Mouse (Mus musculus) CH12.LX (cell line): ENCODE measurements at regions not wholly inside any gene's neighbourhood (a gene's known extent, or its start where the extent isn't known, plus 50 kb on each side); places are given as distances from the start of the nearest gene placed in this dataset.

Experiments used
- DNase-seq: peaks from one replicate; pipeline ENCODE4 v3.0.0-alpha.2; 2013; ENCODE audit errors: extremely low read depth
- H3K27ac ChIP-seq: 2 replicates; pipeline ENCODE4 v1.5.1; 2012; ENCODE audit warnings: low read depth, mild to moderate bottlenecking, control low read depth, moderate library complexity; ENCODE audit not compliant: insufficient read depth
- H3K27me3 ChIP-seq: replicated peaks from 2 replicates; pipeline ENCODE3; 2012; ENCODE audit warnings: inconsistent platforms
- H3K36me3 ChIP-seq, 2 experiments: replicated peaks in 1 of 2; 2 replicates each; pipeline versions ENCODE3 to v1.6.1; 2012; ENCODE audit warnings: inconsistent platforms in 1 of 2, low read length in 1 of 2, mild to moderate bottlenecking in 1 of 2, mixed read lengths in 1 of 2, moderate library complexity in 1 of 2; ENCODE audit not compliant: control insufficient read depth in 1 of 2, insufficient read depth in 1 of 2
- H3K4me1 ChIP-seq, 2 experiments: 2 replicates each; pipeline ENCODE4 v1.6.1; 2012; ENCODE audit warnings: inconsistent platforms in 1 of 2, moderate library complexity in 1 of 2; ENCODE audit not compliant: insufficient read depth in 2 of 2, control insufficient read depth in 1 of 2
- H3K4me2 ChIP-seq: 2 replicates; pipeline ENCODE4 v1.6.1; 2012; ENCODE audit warnings: low read depth, mild to moderate bottlenecking, control low read depth; ENCODE audit not compliant: poor library complexity, insufficient read depth, severe bottlenecking
- H3K4me3 ChIP-seq, 3 experiments: fragments of 150-350 bp in 1 of 3; sonication (generic) in 1 of 3; replicated peaks in 1 of 3; 2 replicates each; pipeline versions ENCODE3 to v1.5.1; 2011 to 2012; ENCODE audit warnings: low read depth in 2 of 3, low read length in 2 of 3, mild to moderate bottlenecking in 2 of 3, moderate library complexity in 2 of 3, control low read depth in 1 of 3, improper control_type of control experiment in 1 of 3, inconsistent platforms in 1 of 3, mixed read lengths in 1 of 3; ENCODE audit not compliant: poor library complexity in 1 of 3
- H3K79me2 ChIP-seq: replicated peaks from 2 replicates; pipeline ENCODE4 v1.6.1; 2012; ENCODE audit warnings: mild to moderate bottlenecking, moderate library complexity; ENCODE audit not compliant: control insufficient read depth, poor library complexity, insufficient read depth, severe bottlenecking; ENCODE audit errors: extremely low read depth
- H3K9ac ChIP-seq: 2 replicates; pipeline ENCODE4 v1.6.1; 2012; ENCODE audit warnings: low read depth, mild to moderate bottlenecking, control low read depth, moderate library complexity; ENCODE audit not compliant: insufficient read depth
- H3K9me3 ChIP-seq: replicated peaks from 2 replicates; pipeline ENCODE3; 2012; ENCODE audit warnings: low read length, inconsistent platforms, mixed read lengths
- BHLHE40 ChIP-seq: IDR thresholded peaks from 2 replicates; pipeline ENCODE4 v1.6.1; 2011; ENCODE audit warnings: mild to moderate bottlenecking, low read depth, low read length, improper control_type of control experiment
- CHD1 ChIP-seq: IDR thresholded peaks from 2 replicates; pipeline ENCODE4 v1.6.1; 2012; ENCODE audit warnings: low read depth, low read length, improper control_type of control experiment, inconsistent platforms
- ELF1 ChIP-seq: IDR thresholded peaks from 2 replicates; pipeline ENCODE4 v1.6.1; 2014; ENCODE audit warnings: low read depth, mild to moderate bottlenecking, inconsistent platforms, low read length, improper control_type of control experiment
- EP300 ChIP-seq: IDR thresholded peaks from 2 replicates; pipeline ENCODE4 v1.6.1; 2011; ENCODE audit warnings: low read length, improper control_type of control experiment
- JUN ChIP-seq: IDR thresholded peaks from 2 replicates; pipeline ENCODE4 v1.6.1; 2011; ENCODE audit warnings: low read depth, mild to moderate bottlenecking, low read length, improper control_type of control experiment, moderate library complexity; ENCODE audit not compliant: insufficient read depth
- KAT2A ChIP-seq: IDR thresholded peaks from 2 replicates; pipeline ENCODE4 v1.6.1; 2012; ENCODE audit warnings: low read length, improper control_type of control experiment, inconsistent platforms; ENCODE audit not compliant: insufficient replicate concordance
- MEF2A ChIP-seq: IDR thresholded peaks from 2 replicates; pipeline ENCODE4 v1.6.1; 2014; ENCODE audit warnings: low read depth, mild to moderate bottlenecking, inconsistent platforms, low read length, improper control_type of control experiment, borderline replicate concordance
- MYC ChIP-seq: IDR thresholded peaks from 2 replicates; pipeline ENCODE4 v1.6.1; 2011; ENCODE audit warnings: low read depth, mild to moderate bottlenecking, improper control_type of control experiment, low read length
- NELFE ChIP-seq: IDR thresholded peaks from 2 replicates; pipeline ENCODE4 v1.6.1; 2011; ENCODE audit warnings: low read depth, low read length, improper control_type of control experiment
- PAX5 ChIP-seq: IDR thresholded peaks from 2 replicates; pipeline ENCODE4 v1.6.1; 2012; ENCODE audit warnings: low read length, inconsistent platforms, mixed read lengths
- POLR2A ChIP-seq: IDR thresholded peaks from 2 replicates; pipeline ENCODE4 v1.6.1; 2011; ENCODE audit warnings: low read depth, mild to moderate bottlenecking, improper control_type of control experiment, low read length
- RAD21 ChIP-seq: IDR thresholded peaks from 2 replicates; pipeline ENCODE4 v1.6.1; 2011; ENCODE audit warnings: low read depth, mild to moderate bottlenecking, low read length, improper control_type of control experiment, moderate library complexity
- TBP ChIP-seq: conservative IDR thresholded peaks from 2 replicates; pipeline ENCODE4 v1.6.1; 2011; ENCODE audit warnings: low read depth, low read length, improper control_type of control experiment
- TCF12 ChIP-seq: IDR thresholded peaks from 2 replicates; pipeline ENCODE4 v1.6.1; 2014; ENCODE audit warnings: low read depth, mild to moderate bottlenecking, inconsistent platforms, low read length, improper control_type of control experiment
- USF1 ChIP-seq: IDR thresholded peaks from 2 replicates; pipeline ENCODE4 v1.6.1; 2014; ENCODE audit warnings: low read depth, mild to moderate bottlenecking, inconsistent platforms, low read length, improper control_type of control experiment
- USF2 ChIP-seq: conservative IDR thresholded peaks from 2 replicates; pipeline ENCODE4 v1.6.1; 2011; ENCODE audit warnings: low read depth, low read length, improper control_type of control experiment
- dilution Hi-C: fragments of 300-500 bp; cut with MboI; formaldehyde crosslinking; loops from 2 replicates; pipeline ENCODE4 v1.14.3; 2020; ENCODE audit warnings: low sequenced_read_pairs; ENCODE audit not compliant: extremely low pct_unique_long_range_greater_than_20kb, extremely low pct_ligation_motif_present
- in situ Hi-C: fragments of 300-500 bp; cut with MboI; formaldehyde crosslinking; loops from 3 replicates; pipeline ENCODE4 v1.14.3; 2019; ENCODE audit warnings: low sequenced_read_pairs, low pct_ligation_motif_present, low pct_unique_long_range_greater_than_20kb, mixed read lengths

DNA sequence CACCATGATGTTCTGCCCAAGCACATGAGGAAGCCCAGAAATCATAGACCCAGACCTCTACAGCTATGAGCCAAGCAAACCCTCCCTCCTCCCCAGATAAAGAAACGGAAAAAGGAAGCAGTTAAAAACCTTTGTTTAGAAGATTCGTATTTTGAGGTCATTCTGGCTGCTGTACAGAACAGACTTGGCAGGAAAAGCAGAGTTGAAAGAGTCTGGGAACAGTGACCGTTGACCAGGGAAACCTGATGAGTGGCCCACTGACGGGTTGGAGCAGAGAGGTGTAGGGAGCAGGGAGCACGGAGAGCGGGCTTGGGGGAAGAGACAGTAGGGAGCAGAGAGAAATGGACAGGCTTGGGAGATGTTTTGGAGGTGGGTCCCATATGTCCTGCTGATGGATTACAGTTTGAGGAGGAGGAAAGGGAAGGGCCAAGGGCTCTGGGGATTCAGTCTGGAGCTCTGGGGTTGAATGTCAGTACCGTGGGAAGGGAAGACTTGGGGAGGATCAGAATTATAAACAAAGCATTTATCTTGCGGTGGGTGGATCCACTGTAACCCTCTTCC is 191.2 kb downstream of the Rplp1 start:
- H3K27me3 ChIP-seq: peaks cover 2% of the 10 kb centered on the region
- H3K27ac ChIP-seq: no peak overlapping the region
- H3K4me2 ChIP-seq: no peak overlapping the region
- dilution Hi-C loops (no loop called here), in situ Hi-C loops (no loop called here)
- no peaks in the 10 kb centered on the region for H3K79me2 ChIP-seq
- no peak overlapping the region for H3K9ac ChIP-seq
- no peak overlapping the region for H3K4me3 ChIP-seq
- H3K4me1 ChIP-seq: 0 out of 4 replicates have a peak, but pooled peaks cover 0 to 2% of the 10 kb centered on the region in 2 experiments
- peaks cover 2% of the 10 kb centered on the region for H3K9me3 ChIP-seq
- TF ChIP-seq PAX5 (no peak), TBP (no peak), MEF2A (no peak), POLR2A (no peak), JUN (no peak), CHD1 (no peak), USF1 (no peak), BHLHE40 (no peak), NELFE (no peak)
- TF ChIP-seq, all 38 proteins: peak for 0
- DNase-seq: no peak
- no peaks in the 10 kb centered on the region for H3K36me3 ChIP-seq

DNA sequence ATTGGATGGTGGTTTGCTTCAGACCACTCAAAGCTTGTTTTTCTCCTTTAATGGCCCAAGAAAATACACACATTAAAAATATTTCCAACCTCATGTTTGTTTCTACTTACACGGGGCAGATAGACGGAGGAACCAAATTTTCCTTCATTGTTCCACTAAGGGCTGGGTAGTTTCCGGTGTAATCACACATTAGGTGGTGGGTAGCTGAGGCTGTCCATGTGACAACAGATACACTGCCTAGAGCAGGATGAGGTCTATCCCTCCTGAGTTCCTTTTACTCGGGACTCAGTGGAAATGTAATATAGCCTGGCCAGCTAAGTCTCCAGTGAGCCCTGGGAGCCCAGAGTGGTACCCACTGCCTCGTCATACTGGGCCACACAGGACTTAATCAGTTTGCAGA is 192.5 kb downstream of the Rplp1 start:
- no peak for DNase-seq
- H3K79me2 ChIP-seq: no peaks in the 10 kb centered on the region
- dilution Hi-C loops (no loop called here), in situ Hi-C loops (no loop called here)
- TF ChIP-seq MEF2A: no peak
- TF ChIP-seq TCF12: no peak
- TF ChIP-seq KAT2A: no peak
- no peak for TF ChIP-seq USF2
- no peak for TF ChIP-seq MYC
- TF ChIP-seq POLR2A: no peak
- TF ChIP-seq ELF1: no peak
- TF ChIP-seq RAD21: no peak
- TF ChIP-seq NELFE: no peak
- no peak for TF ChIP-seq EP300
- TF ChIP-seq, all 38 proteins: peak for 0
- no peak overlapping the region for H3K4me3 ChIP-seq
- H3K9ac ChIP-seq: no peak overlapping the region
- H3K27me3 ChIP-seq: peaks cover 2% of the 10 kb centered on the region
- H3K4me2 ChIP-seq: no peak overlapping the region
- H3K4me1 ChIP-seq: 0 out of 4 replicates have a peak, but pooled peaks cover 0 to 2% of the 10 kb centered on the region in 2 experiments
- H3K27ac ChIP-seq: no peak overlapping the region
- no peaks in the 10 kb centered on the region for H3K36me3 ChIP-seq
- H3K9me3 ChIP-seq: peaks cover 2% of the 10 kb centered on the region
